Mouse (Mus musculus): ENCODE measurements around the gene Ing1. TPM values are rescaled to one million over a fixed set of nuclear protein-coding genes. Genes with fewer than 3 reads are reported as not detected.

Ing1 gene
- polyA plus RNA-seq (2017; shearing (Covaris generic)), result 71.1 TPM

DNA sequence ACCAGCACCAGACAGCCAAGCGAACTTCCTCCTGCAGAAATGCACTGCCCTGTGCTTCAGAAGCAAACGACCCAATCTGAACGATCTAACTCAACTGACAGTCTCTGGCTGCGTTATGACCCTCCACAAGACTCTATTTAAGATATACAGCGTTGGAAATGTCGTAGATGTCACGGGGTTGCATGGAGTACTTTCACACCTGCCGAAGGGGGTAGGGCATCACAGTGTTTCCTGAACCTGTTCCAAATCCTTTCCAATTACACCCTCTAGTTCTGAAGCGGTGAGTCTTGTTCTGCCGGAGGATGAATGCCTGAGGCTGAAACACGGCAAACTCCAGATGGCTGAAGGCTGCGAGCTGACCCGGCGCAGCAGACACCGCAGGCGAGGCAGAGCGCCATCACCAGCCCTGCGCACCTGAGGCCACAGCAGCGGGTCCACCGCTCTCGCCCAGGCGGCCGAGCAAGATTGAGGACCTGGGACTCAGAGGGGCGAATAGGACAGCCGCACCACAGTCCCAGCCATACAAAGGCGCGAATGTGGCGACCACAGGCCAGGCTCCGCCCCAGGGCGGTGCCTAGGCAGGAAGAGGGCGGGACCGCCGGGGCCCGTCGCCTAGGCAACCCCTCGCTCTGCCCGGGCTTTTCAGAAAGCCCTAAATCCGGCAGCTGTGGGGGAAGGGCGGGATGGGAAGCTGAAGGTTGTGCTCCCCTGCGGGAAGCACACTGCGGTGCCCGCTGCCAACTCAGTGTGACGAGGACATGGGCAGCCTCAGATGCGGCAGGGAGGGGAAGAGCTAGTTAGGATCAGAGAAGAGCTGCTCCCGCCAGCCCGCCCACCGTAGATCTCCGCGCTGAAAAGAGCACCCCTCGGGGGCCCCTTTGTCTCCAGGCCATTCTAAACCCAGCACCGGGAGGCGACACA lies at the start of gene Ing1:
TSS of gene Ing1 (plus strand) at position 773 of the 921 bp plus-strand sequence.

DNA sequence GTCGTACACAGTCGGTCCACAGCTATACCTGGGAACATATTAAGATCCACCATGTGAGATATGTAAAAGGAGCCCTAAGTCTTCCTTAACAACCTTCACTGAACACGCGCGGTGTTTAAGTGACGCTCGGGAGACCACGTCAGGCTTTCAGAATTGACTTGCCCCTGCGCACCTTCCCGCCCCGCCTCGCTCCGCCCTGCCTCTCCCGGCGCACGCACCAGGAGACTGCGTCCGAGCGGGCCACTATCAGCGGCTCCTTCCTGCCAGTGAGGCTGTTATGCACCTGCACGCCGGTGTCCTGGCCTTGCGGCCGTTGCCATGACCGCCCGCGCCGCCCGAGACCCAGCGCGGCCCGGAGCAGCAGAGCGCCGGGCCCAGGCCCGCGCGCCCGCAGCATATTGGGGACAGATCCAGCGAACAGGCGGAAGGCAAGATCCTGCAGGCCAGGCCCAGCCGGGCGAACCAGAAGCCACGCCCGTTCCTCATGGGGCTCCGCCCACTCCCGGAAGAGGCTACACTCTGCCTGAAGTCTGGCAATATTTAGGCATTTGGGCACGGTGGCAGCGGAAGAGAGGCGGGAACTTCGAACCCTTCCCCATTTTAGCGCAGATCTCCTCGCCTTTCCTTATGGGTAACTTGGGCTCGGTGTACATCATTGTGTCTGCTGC lies 5.0 kb upstream of the Ing1 start, which contains the start of gene Cars2:
TSS of gene Cars2 (minus strand) at position 503 of the 668 bp plus-strand sequence.

Other genes starting within 250 kb of the Ing1 start
- not detected for gene Col4a2, start 242.8 kb upstream of the Ing1 start, polyA plus RNA-seq (2017; shearing (Covaris generic))
- not detected for gene Col4a1, start 242.7 kb upstream of the Ing1 start, polyA plus RNA-seq (2017; shearing (Covaris generic))
- 26.9 TPM for gene Rab20, start 76.9 kb upstream of the Ing1 start, polyA plus RNA-seq (2017; shearing (Covaris generic))
- gene Naxd, start 58.1 kb upstream of the Ing1 start, polyA plus RNA-seq (2017; shearing (Covaris generic)), result 39.4 TPM
- 43.3 TPM for gene Cars2, start 4.8 kb upstream of the Ing1 start, polyA plus RNA-seq (2017; shearing (Covaris generic))
- gene Ankrd10, start 80.2 kb downstream of the Ing1 start, polyA plus RNA-seq (2017; shearing (Covaris generic)), result 145 TPM
- gene 1700016D06Rik, start 145.5 kb downstream of the Ing1 start, polyA plus RNA-seq (2017; shearing (Covaris generic)), result not detected
- 20.5 TPM for gene Arhgef7, start 172.2 kb downstream of the Ing1 start, polyA plus RNA-seq (2017; shearing (Covaris generic))